Mouse (Mus musculus): Measurements from ENCODE around the gene Ccdc71l.
A peak's percentile ranks its signal among the peaks of the same experiment; 100 is the strongest.

The Ccdc71l gene

GRCm38 (mm10) chr12:32378528-32379295, at the start of gene Ccdc71l:
Ccdc71l (plus strand) TSS chr12:32378704.
- peak; percentile 81 to 86 for DNase-seq

- no peak for DNase-seq
Measured at GRCm38 (mm10) chr12:32339078-32339477, 39.4 kb upstream of the Ccdc71l start.

GRCm38 (mm10) chr12:32343487-32343886, 35.0 kb upstream of the Ccdc71l start:
- no peak for DNase-seq

GRCm38 (mm10) chr12:32346121-32346520, 32.4 kb upstream of the Ccdc71l start:
- DNase-seq: no peak

- DNase-seq: no peak
Measured at GRCm38 (mm10) chr12:32348493-32348892, 30.0 kb upstream of the Ccdc71l start.

- DNase-seq: no peak
Measured at GRCm38 (mm10) chr12:32351874-32352273, 26.6 kb upstream of the Ccdc71l start.

GRCm38 (mm10) chr12:32379296-32379725, 807 bp downstream of the Ccdc71l start:
- peak; percentile 79 to 91 for DNase-seq

- DNase-seq: no peak
Measured at GRCm38 (mm10) chr12:32379731-32380130, 1.2 kb downstream of the Ccdc71l start.

GRCm38 (mm10) chr12:32380457-32380856, 2.0 kb downstream of the Ccdc71l start:
- DNase-seq: no peak

GRCm38 (mm10) chr12:32381011-32381410, 2.5 kb downstream of the Ccdc71l start:
- no peak for DNase-seq

GRCm38 (mm10) chr12:32419537-32419936, 41.0 kb downstream of the Ccdc71l start:
- DNase-seq: no peak

- DNase-seq: no peak
Measured at GRCm38 (mm10) chr12:32427832-32428231, 49.3 kb downstream of the Ccdc71l start.

GRCm38 (mm10) chr12:32431004-32431403, 52.5 kb downstream of the Ccdc71l start:
- DNase-seq: no peak
